Mouse (Mus musculus) limb, embryonic 10.5 days (tissue): ENCODE data around the gene Prim2. TPM values are rescaled to one million over a fixed set of nuclear protein-coding genes. Genes with fewer than 3 reads are reported as not detected.
"Not testable (repeated sequence)": the region's sequence is repeated elsewhere in the genome, so short reads cannot be mapped to it uniquely, and the experiment has no call there.

Experiments
- DNase-seq: peaks from one replicate; pipeline ENCODE4 v3.0.0-alpha.2; 2017; ENCODE audit warnings: low spot score
- H3K27ac ChIP-seq: fragments of 300-500 bp; sonication (generic); 2 replicates; pipeline ENCODE4 v1.5.1; 2016; ENCODE audit warnings: mild to moderate bottlenecking
- H3K27me3 ChIP-seq: fragments of 300-500 bp; sonication (generic); 2 replicates; pipeline ENCODE4 v1.6.1; 2016; ENCODE audit warnings: low read depth, mild to moderate bottlenecking; ENCODE audit not compliant: poor library complexity, severe bottlenecking
- H3K36me3 ChIP-seq: fragments of 300-500 bp; sonication (generic); 2 replicates; pipeline ENCODE4 v1.6.1; 2016; ENCODE audit warnings: mild to moderate bottlenecking, moderate library complexity
- H3K4me1 ChIP-seq: fragments of 300-500 bp; sonication (generic); 2 replicates; pipeline ENCODE4 v1.6.1; 2016
- H3K4me3 ChIP-seq: fragments of 300-500 bp; sonication (generic); 2 replicates; pipeline ENCODE4 v1.5.1; 2016; ENCODE audit warnings: mild to moderate bottlenecking, moderate library complexity
- H3K9me3 ChIP-seq: fragments of 300-500 bp; sonication (generic); replicated peaks from 2 replicates; pipeline ENCODE4 v1.6.1; 2016; ENCODE audit warnings: mild to moderate bottlenecking
- WGBS: fragments of 180-500 bp; shearing (Covaris S2); methylation state at CpG from one replicate; pipeline ENCODE4 v1.1.7; 2016; 5-methylcytosine and 5-hydroxymethylcytosine counted together
- polyA plus RNA-seq: library from polyadenylated mRNA; unstranded; fragments of >200 nt; fragmentation: Nextera tagmentation; extraction: Ambion mirVana; gene quantifications from 2 replicates; pipeline ENCODE4 v1.2.1, GENCODE M21; 2016

Prim2 gene
- polyA plus RNA-seq, 1 experiment from 2014 or later = 54.5 TPM

DNA sequence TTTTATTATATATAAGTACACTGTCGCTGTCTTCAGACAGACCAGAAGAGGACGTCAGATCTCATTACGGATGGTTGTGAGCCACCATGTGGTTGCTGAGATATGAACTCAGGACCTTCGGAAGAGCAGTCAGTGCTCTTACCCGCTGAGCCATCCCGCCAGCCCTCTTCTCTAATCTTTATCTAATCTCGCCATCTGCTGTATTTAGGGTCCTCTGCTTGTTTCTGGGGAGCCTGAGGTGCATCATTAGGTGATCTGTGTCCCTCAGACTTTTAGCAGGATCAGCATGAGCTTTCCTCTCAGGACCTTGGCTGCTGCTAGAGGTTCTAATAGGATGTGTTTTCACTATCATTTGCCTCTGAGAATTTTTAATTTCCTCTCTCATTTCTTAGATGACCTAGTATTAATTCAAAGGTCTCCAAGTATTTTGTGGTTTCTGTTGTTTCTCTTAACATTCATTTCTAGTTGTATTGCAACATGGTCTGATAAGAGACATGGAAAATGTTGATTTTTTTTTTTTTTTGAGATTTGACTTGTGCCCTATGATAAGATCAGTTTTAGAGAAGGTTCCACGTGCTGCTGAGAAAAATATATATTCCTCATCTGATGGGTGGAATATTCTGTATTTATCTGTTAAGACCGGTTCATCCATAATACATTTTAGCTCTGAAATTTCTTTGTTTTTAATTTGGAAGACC lies 49.4 kb downstream of the Prim2 start:
- Histone ChIP-seq H3K9me3 (no peaks in the 10 kb centered on the region), H3K36me3 (peaks cover 47% of the 10 kb centered on the region), H3K4me3 (no peak overlapping the region), H3K27ac (no peak overlapping the region), H3K4me1 (no peaks in the 10 kb centered on the region), H3K27me3 (no peaks in the 10 kb centered on the region)
- DNase-seq = no peak
- 95% methylated on average over 9 of the region's 9 CpGs for WGBS

DNA sequence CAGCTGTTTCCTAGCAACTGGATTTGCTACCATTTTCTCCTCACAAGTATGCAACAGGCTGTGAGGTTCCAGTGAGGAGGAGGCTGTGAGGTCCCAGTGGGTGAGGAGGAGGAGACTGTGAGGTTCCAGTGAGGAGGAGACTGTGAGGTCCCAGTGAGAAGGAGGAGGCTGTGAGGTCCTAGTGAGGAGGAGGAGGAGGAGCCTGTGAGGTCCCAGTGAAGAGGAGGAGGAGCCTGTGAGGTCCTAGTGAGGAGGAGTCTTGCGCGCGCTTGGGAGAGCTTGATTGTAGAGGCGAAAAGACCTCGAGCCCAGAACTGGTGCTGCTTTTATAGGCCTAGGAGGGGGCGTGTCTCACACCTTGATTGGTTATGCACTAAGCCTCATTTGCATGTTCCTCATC lies 53.0 kb downstream of the Prim2 start:
- not testable (repeated sequence) for H3K4me1 ChIP-seq, H3K27ac ChIP-seq, H3K4me3 ChIP-seq, H3K9me3 ChIP-seq, H3K27me3 ChIP-seq, DNase-seq
- peaks cover 15% of the 10 kb centered on the region for H3K36me3 ChIP-seq
- 89% methylated on average over 6 of the region's 6 CpGs for WGBS

DNA sequence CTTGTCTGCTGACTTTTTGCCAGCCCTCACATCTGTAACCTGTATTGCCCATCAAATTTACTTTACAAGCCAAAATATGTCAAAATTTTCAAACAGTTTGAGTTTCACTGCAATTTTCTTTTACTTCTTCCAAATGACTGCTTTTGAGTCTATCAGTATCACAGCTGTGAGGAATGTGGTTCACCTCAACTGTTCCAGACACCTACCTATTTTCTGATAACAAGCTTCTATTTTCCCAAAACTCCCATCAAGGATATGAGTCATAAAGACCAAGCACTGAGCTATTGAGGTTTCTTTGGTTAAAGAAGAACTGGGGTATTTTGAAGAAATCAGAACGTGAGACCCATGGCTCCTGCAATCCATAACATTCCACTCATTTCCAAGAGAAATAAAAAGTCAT lies 57.5 kb downstream of the Prim2 start:
- Histone ChIP-seq H3K9me3 (no peaks in the 10 kb centered on the region), H3K4me3 (no peak overlapping the region), H3K27ac (no peak overlapping the region), H3K36me3 (peaks cover 9% of the 10 kb centered on the region), H3K27me3 (no peaks in the 10 kb centered on the region), H3K4me1 (peaks cover 5% of the 10 kb centered on the region)
- DNase-seq = no peak
- WGBS = 88% methylated on average over 1 of the region's 1 CpGs

DNA sequence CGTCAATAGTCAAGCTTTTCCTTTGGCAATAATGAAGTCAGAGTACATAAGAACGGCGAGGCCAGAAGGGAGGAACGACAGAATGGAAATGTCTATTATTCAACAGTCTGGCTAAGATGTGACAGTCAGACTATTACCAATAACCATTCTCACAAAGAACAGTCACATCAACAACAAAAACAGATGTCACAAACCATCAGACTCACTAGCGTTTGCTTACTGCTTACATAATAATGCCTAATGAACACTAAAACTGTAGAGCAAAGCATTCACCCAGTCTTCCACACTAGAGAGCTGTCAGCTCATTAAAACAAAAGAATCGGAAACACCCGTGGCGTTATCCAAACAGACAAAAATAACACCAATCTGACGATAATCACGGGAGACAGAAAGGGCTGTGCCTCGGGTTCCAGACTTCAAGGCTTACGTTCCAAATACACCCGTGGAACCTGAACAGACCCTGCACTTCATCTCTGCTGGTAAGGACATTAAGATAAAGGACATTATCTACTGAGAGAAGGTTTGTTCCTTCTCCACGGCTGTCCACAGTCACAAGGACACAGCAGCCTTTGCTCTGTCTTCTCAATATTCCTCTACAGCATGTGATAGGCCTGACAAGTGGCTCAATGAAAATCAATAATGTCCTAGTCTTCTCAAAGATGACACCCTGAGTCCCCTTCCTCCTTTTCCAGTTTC lies 59.4 kb downstream of the Prim2 start:
- DNase-seq = no peak
- Histone ChIP-seq H3K27me3 (no peaks in the 10 kb centered on the region), H3K27ac (no peak overlapping the region), H3K36me3 (peaks cover 10% of the 10 kb centered on the region), H3K4me3 (no peak overlapping the region), H3K4me1 (peaks cover 5% of the 10 kb centered on the region), H3K9me3 (no peaks in the 10 kb centered on the region)
- 84% methylated on average over 14 of the region's 14 CpGs for WGBS

DNA sequence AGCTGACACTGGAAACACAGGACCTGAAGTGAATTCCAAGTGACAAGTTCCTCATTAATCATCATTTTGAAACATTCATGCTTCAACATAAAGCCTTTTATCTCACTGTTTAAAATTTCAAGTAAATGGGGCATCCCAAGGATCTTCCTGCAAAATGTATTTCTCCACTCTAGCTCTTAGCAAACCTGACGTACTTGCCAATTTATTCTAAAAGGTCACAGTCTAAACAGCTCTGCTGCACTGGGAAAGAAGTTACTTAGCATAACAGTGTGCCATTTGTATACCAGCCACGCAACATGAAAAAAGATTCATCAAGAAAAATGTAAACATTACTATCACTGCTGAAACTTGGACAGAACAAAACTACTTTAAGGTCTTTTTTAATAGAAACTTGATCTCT lies 61.5 kb downstream of the Prim2 start:
- Histone ChIP-seq H3K27me3 (no peaks in the 10 kb centered on the region), H3K36me3 (peaks cover 10% of the 10 kb centered on the region), H3K4me3 (no peak overlapping the region), H3K4me1 (peaks cover 5% of the 10 kb centered on the region), H3K27ac (no peak overlapping the region), H3K9me3 (no peaks in the 10 kb centered on the region)
- no peak for DNase-seq
- 92% methylated on average over 2 of the region's 2 CpGs for WGBS

DNA sequence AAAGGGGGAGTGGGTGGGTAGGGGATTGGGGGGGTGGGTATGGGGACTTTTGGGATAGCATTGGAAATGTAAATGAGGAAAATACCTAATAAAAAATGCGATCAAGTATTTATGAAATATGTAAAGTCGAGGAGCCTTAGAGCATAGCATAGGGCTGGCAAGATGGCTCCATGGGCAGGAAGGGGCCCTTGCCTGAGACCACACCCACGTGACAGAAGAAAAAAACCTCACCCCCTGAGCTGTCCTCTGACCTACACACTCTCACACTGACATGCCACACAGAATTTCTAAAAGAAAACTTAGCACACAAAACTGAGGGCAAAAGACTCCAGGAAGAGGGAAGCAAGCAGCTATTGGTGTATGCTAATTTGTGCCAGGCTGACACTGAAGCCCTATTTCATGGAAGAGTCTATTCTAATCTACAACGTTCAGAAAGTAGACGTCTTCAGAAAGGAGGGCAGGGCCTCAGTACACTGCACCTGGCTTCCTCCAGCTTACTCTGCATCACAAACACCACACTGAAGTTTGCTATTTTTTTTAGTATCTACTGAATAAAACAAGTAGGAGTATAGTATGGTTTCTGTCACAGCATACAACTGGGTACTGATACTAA lies 65.4 kb downstream of the Prim2 start:
- Histone ChIP-seq H3K4me3 (no peak overlapping the region), H3K27me3 (no peaks in the 10 kb centered on the region), H3K27ac (no peak overlapping the region), H3K9me3 (no peaks in the 10 kb centered on the region), H3K36me3 (peaks cover 11% of the 10 kb centered on the region), H3K4me1 (peaks cover 5% of the 10 kb centered on the region)
- no peak for DNase-seq
- WGBS = 92% methylated on average over 5 of the region's 5 CpGs

DNA sequence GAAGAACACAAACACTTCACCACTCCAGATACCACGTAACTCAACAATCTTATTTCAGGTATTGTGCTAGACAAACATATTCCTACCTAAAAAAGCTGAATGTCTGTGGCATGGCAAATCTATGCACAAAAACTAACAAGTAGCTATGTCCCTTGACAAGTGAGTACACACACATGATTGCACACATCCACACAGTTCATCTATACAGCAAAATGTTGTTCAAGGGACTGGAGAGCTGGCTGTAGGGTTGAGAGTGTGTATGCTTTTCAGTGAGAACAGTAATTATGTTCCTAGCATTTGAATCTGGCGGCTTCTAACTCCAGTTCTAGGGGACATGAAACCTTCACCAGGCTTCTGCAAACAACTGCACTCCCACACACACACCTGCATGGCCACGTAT lies 69.9 kb downstream of the Prim2 start:
- 95% methylated on average over 3 of the region's 3 CpGs for WGBS
- Histone ChIP-seq H3K27me3 (no peaks in the 10 kb centered on the region), H3K4me3 (no peak overlapping the region), H3K9me3 (no peaks in the 10 kb centered on the region; the same call in 1 of the 2 replicates), H3K4me1 (0 out of 2 replicates have a peak, but pooled peaks cover 6% of the 10 kb centered on the region), H3K36me3 (peaks cover 11% of the 10 kb centered on the region), H3K27ac (no peak overlapping the region)
- no peak for DNase-seq

DNA sequence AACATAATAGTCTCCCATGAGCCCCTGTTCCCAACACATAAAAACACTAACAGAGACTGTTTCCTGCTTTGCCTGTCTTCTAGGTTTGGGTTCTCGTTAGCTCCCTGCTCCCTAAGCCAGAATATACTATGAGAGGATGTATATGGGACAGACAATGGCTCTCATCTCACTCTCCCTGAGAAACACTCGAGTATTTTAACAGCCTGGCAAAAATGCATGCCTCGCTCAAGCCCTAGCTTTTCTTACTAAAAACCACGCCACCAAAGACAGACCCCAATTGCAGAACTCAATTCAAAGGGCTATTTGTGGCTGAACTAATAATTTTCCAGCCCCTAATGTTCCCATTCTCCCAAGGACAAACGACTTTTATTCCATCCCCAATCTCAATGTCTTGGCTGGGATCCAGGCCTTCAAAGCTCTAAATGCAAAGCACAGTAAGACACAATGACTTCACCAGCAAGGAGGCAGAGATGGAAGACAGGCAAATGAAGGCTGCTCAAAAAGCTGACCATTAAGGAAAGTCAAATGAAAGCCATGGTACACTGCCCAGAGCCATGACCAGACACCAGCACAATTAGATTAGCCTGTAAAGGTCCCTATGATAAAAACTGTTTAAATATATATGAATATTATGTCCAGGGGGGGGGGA lies 70.5 kb downstream of the Prim2 start:
- no peak for DNase-seq
- Histone ChIP-seq H3K4me3 (no peak overlapping the region), H3K27ac (no peak overlapping the region), H3K9me3 (no peaks in the 10 kb centered on the region; the same call in 1 of the 2 replicates), H3K4me1 (0 out of 2 replicates have a peak, but pooled peaks cover 6% of the 10 kb centered on the region), H3K36me3 (peaks cover 11% of the 10 kb centered on the region), H3K27me3 (no peaks in the 10 kb centered on the region)
- WGBS = 95% methylated on average over 5 of the region's 5 CpGs

DNA sequence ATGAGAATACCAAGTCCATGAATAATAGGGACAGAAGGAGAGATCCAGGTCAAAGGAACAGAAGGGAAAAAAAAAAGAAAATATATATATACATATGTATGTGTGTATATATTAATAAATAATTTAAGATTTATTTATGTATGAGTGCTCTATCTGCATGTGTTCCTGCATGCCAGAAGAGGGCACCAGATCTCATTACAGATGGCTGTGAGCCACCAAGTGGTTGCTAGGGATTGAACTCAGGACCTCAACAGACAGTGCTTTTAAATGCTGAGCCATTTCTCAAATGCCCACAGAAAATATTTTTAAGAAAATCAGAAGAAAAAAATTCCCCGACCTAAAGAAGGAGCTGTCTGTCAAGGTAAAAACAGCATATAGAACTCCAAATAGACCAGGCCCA lies 72.6 kb downstream of the Prim2 start:
- WGBS = 78% methylated on average over 1 of the region's 1 CpGs
- no peaks in the 10 kb centered on the region; the same call in 1 of the 2 replicates for H3K9me3 ChIP-seq
- H3K27me3 ChIP-seq = no peaks in the 10 kb centered on the region
- H3K4me1 ChIP-seq = 0 out of 2 replicates have a peak, but pooled peaks cover 6% of the 10 kb centered on the region
- no peak overlapping the region for H3K4me3 ChIP-seq
- DNase-seq = no peak
- peaks cover 11% of the 10 kb centered on the region for H3K36me3 ChIP-seq
- no peak overlapping the region for H3K27ac ChIP-seq

DNA sequence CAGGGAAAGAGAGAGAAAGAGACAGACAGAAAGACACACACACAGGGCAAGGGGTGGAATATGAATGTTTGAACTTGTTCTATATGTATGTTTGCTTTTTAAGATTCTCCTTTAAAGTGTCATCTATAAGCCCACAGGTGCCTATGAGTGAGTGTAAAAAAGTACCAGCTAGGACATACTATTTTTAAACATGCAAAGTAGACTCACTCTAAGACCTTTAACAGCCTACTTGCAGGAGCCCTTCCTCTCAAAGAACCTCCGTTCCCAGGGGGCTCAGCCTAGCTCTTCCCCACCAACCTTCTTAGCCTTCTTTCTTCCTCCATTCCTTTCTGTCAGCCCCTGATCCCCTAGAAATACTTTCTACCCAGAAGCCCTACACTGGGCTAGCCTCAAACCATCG lies 73.7 kb downstream of the Prim2 start:
- DNase-seq = no peak
- Histone ChIP-seq H3K9me3 (no peaks in the 10 kb centered on the region; the same call in 1 of the 2 replicates), H3K27ac (no peak overlapping the region), H3K4me1 (0 out of 2 replicates have a peak, but pooled peaks cover 8% of the 10 kb centered on the region), H3K4me3 (no peak overlapping the region), H3K27me3 (no peaks in the 10 kb centered on the region), H3K36me3 (peaks cover 11% of the 10 kb centered on the region)
- WGBS = 88% methylated on average over 2 of the region's 2 CpGs

DNA sequence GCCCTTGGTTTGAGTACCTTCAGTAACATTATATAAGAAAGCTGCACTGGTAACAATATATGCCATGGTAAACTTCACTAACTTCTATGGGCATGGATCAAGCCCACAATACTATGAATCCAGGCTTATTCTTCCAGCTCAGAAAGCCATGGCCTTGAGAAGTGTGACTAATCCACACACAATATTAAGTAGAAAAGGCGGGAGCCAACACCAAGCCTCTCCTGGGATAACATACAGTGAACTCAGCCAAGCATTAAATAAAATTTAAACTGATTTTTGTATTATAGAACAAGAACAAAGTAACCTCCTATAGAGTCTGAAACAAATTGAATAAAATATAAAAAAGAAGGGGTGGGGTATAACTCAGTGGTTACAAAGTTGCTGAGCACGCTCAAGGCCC lies 74.6 kb downstream of the Prim2 start:
- no peaks in the 10 kb centered on the region for H3K27me3 ChIP-seq
- H3K27ac ChIP-seq = no peak overlapping the region
- peaks cover 16% of the 10 kb centered on the region for H3K4me1 ChIP-seq
- WGBS = 97% methylated on average over 2 of the region's 2 CpGs
- peaks cover 11% of the 10 kb centered on the region for H3K36me3 ChIP-seq
- no peaks in the 10 kb centered on the region; the same call in 1 of the 2 replicates for H3K9me3 ChIP-seq
- no peak overlapping the region for H3K4me3 ChIP-seq
- DNase-seq = no peak

DNA sequence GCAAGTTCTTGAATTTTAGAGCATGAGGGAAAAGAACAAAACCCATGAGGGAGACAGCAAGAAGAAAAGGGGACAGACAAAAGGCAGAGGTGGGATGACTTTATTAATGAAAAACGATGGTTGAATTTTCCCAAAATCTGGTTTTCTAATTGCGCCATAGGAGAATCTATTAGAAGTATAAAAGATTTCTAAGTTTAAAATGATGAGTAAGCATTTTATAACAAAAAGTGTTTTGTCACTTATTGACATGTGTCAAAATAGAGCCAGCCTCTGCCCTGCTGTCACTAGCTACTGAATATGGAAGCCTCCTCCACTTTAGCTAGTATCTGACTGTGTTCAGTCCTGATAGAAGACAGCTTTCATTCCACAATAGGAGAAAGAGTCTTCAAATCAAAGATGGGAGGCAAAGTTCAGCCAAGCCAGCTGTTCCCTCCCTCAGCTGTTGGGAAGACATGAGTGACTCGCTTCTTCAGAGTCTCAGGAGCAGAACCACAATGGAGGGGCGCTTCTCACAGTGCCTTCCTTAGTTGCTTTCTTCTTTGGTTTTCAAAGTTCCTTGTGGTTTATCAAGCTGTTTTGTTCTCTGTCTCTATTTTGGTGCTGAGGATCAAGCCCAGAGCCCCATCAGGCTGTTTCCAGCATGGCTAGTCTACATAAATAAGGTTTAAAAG lies 75.7 kb downstream of the Prim2 start:
- no peaks in the 10 kb centered on the region; the same call in 1 of the 2 replicates for H3K9me3 ChIP-seq
- no peak overlapping the region for H3K4me3 ChIP-seq
- H3K27me3 ChIP-seq = no peaks in the 10 kb centered on the region
- peaks cover 23% of the 10 kb centered on the region for H3K4me1 ChIP-seq
- WGBS = 93% methylated on average over 4 of the region's 4 CpGs
- peaks cover 6% of the 10 kb centered on the region for H3K36me3 ChIP-seq
- DNase-seq = no peak
- H3K27ac ChIP-seq = no peak overlapping the region
